Mouse (Mus musculus) embryo, embryonic 11 days (tissue): ENCODE data around the gene Olfr181.

ENCODE experiments used
- DNase-seq: peaks from one replicate; pipeline ENCODE4 v3.0.0-alpha.2; 2015

Olfr181 gene

DNA sequence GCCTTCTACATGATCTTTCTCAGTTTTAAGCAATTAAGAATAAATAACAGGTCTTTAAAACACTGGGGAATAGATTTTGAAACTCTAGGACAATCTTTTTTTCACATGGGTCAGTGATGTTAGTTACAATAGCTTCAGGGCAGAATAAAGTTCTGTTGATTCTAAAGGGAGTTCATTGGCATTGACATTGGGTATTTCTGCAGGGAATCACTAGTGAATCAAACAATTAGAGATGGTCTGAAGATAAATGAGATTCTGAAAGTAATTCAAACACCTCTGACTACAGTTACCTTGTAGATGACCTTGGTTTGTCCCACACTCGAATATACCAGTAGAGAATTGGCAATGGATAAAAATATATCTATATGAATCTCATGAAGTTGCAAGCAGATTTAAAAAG is at the start of gene Olfr181:
Gene Olfr181 (minus strand): TSS at position 101 of the 400 bp plus-strand sequence.
- DNase-seq: no peak

DNA sequence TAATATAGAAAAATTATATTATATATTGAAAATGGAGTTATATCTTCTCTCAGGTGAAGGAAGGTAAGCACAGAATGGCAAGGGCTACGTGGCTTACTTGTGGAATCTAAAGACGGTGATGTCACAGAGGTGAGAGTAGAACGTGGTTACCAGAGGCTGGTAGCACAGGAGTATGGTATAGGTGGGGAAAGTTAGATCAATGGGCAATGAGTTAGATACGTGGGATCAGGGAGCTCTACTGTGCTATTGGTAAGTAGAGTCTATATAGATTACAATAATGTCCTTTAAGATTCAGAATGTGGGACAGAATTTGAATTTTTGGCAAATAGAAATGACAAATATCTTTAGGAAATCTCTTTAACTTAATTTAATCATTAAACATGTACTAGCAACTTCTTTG is 737 bp upstream of the Olfr181 start, which contains the start of gene Olfr180:
Gene Olfr180 (minus strand): TSS at position 101 of the 400 bp plus-strand sequence.
- DNase-seq: no peak

DNA sequence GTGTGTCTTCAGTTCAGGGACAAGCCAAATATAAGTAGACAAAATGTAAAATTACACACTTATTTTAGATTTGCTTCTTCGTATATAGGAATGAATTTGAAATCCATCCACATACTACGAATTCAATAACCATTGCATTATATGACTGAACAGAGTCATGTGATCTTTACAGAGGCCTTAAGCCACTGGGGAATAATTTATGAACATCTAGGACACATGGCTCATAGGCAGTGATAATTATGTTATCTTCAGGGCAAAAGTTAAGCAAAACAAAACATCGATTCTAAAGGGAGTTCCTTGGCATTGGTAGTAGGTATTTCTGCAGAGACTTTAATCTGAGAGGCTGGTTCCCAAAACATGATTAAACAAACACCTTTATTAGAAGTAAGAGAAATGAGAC is 36.6 kb downstream of the Olfr181 start, which contains the start of gene Olfr178:
Gene Olfr178 (minus strand): TSS at position 101 of the 400 bp plus-strand sequence.
- DNase-seq: no peak

DNA sequence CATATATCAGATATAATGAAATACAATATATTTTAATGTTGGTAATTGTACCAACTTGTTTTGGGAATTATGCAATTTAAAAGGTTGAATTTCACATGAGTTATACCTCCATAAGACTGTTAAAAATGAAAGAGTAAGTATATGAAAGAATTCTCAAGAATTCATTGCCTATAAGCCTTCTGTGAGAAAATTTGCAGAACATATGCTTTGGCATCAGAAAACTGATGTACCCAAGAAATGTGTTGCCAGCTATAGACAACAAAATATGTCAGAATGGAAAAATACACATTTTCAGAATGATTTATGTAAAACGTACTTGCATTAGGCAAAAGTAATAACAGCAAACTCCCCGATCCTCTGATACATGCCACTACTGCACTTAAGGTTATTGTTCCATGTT is 44.1 kb downstream of the Olfr181 start:
- DNase-seq: no peak
